Mouse (Mus musculus) kidney, embryonic 14.5 days (tissue): ENCODE data around the gene Arhgap20. TPM values are rescaled to one million over a fixed set of nuclear protein-coding genes. Genes with fewer than 3 reads are reported as not detected.
A peak's percentile ranks its signal among the peaks of the same experiment; 100 is the strongest.

Experiments used
- ATAC-seq: fragments of 200-750 bp; cut with Nextera tagmentation; 2 replicates; pipeline ENCODE4 v1.8.0; 2017; ENCODE audit warnings: moderate number of reproducible peaks, mild to moderate bottlenecking, moderate TSS enrichment, moderate library complexity; ENCODE audit not compliant: low FRiP score, low TSS enrichment
- H3K27ac ChIP-seq: fragments of 300-500 bp; sonication (generic); 2 replicates; pipeline ENCODE4 v1.5.1; 2014; ENCODE audit warnings: low read depth, mild to moderate bottlenecking, low read length, moderate library complexity, mixed read lengths
- H3K27me3 ChIP-seq: fragments of 300-500 bp; sonication (generic); 2 replicates; pipeline ENCODE4 v1.6.1; 2014; ENCODE audit warnings: mild to moderate bottlenecking, low read length; ENCODE audit not compliant: control insufficient read depth, insufficient read depth
- H3K36me3 ChIP-seq: fragments of 300-500 bp; sonication (generic); 2 replicates; pipeline ENCODE4 v1.6.1; 2014; ENCODE audit warnings: low read length, mixed read lengths; ENCODE audit not compliant: control insufficient read depth, insufficient read depth
- H3K4me1 ChIP-seq: fragments of 300-500 bp; sonication (generic); 2 replicates; pipeline ENCODE4 v1.6.1; 2014; ENCODE audit warnings: low read length, mixed read lengths; ENCODE audit not compliant: control insufficient read depth, insufficient read depth
- H3K4me2 ChIP-seq: fragments of 300-500 bp; sonication (generic); replicated peaks from 2 replicates; pipeline ENCODE4 v1.6.1; 2014; ENCODE audit warnings: low read depth, mild to moderate bottlenecking, low read length
- H3K4me3 ChIP-seq: fragments of 300-500 bp; sonication (generic); 2 replicates; pipeline ENCODE4 v1.5.1; 2014; ENCODE audit warnings: mild to moderate bottlenecking, low read length
- H3K9ac ChIP-seq: fragments of 300-500 bp; sonication (generic); 2 replicates; pipeline ENCODE4 v1.6.1; 2014; ENCODE audit warnings: low read depth, mild to moderate bottlenecking, low read length, moderate library complexity
- H3K9me3 ChIP-seq: fragments of 300-500 bp; sonication (generic); 2 replicates; pipeline ENCODE4 v1.6.1; 2016; ENCODE audit warnings: low read length; ENCODE audit not compliant: control insufficient read depth
- WGBS: fragments of 180-500 bp; shearing (Covaris S2); extraction: QIAGEN DNeasy Blood & Tissue Kit; methylation state at CpG from one replicate; pipeline ENCODE4 v1.1.7; 2014; 5-methylcytosine and 5-hydroxymethylcytosine counted together
- polyA plus RNA-seq: library from polyadenylated mRNA; unstranded; fragments of >200 nt; fragmentation: Nextera tagmentation; extraction: Ambion mirVana; gene quantifications from 2 replicates; pipeline ENCODE4 v1.2.1, GENCODE M21; 2014

Gene Arhgap20
- 4.8 and 5.7 TPM in 2 replicates for polyA plus RNA-seq

- peak; percentile 90 for ATAC-seq
- H3K27ac ChIP-seq: no peak within 1 kb of the TSS; the same call in 1 of the 2 replicates
- 1% methylated on average over 59 of the region's 77 CpGs for WGBS
- H3K27me3 ChIP-seq: peaks cover 6% of the 10 kb centered on the region
- H3K4me3 ChIP-seq: peak within 1 kb of the TSS; percentile 73
- no peaks in the 10 kb centered on the region for H3K36me3 ChIP-seq
- peak within 1 kb of the TSS; percentile 55 for H3K9ac ChIP-seq
- peaks cover 14% of the 10 kb centered on the region; the same call in 1 of the 2 replicates for H3K4me1 ChIP-seq
- H3K4me2 ChIP-seq: peak within 1 kb of the TSS; percentile 90
- H3K9me3 ChIP-seq: no peaks in the 10 kb centered on the region
These were observed at the start of gene Arhgap20 for GRCm38 (mm10) chr9:51764921-51765416. Gene Arhgap20, plus strand, starts transcription at chr9:51765337.

GRCm38 (mm10) chr9:51718793-51719192 is 46.3 kb upstream of the Arhgap20 start:
- H3K4me1 ChIP-seq: no peaks in the 10 kb centered on the region
- H3K27ac ChIP-seq: no peak overlapping the region
- WGBS: 90% methylated on average over 3 of the region's 3 CpGs
- H3K4me2 ChIP-seq: no peak overlapping the region
- no peaks in the 10 kb centered on the region for H3K36me3 ChIP-seq
- no peak for ATAC-seq
- H3K9me3 ChIP-seq: no peaks in the 10 kb centered on the region
- H3K4me3 ChIP-seq: no peak overlapping the region
- no peaks in the 10 kb centered on the region for H3K27me3 ChIP-seq
- no peak overlapping the region for H3K9ac ChIP-seq

GRCm38 (mm10) chr9:51727960-51728359 is 37.2 kb upstream of the Arhgap20 start:
- Histone ChIP-seq H3K9ac (no peak overlapping the region), H3K27ac (no peak overlapping the region), H3K9me3 (no peaks in the 10 kb centered on the region), H3K4me3 (no peak overlapping the region), H3K27me3 (no peaks in the 10 kb centered on the region), H3K4me1 (no peaks in the 10 kb centered on the region), H3K4me2 (no peak overlapping the region), H3K36me3 (no peaks in the 10 kb centered on the region)
- ATAC-seq: no peak
- WGBS: 46% methylated on average over 6 of the region's 6 CpGs

GRCm38 (mm10) chr9:51735180-51736034 is 29.7 kb upstream of the Arhgap20 start:
- Histone ChIP-seq H3K4me3 (no peak overlapping the region), H3K9me3 (no peaks in the 10 kb centered on the region), H3K36me3 (no peaks in the 10 kb centered on the region), H3K27ac (no peak overlapping the region), H3K4me1 (no peaks in the 10 kb centered on the region), H3K9ac (no peak overlapping the region), H3K27me3 (no peaks in the 10 kb centered on the region), H3K4me2 (no peak overlapping the region)
- WGBS: 31% methylated on average over 9 of the region's 9 CpGs
- no peak for ATAC-seq

- Histone ChIP-seq H3K36me3 (no peaks in the 10 kb centered on the region), H3K4me3 (no peak overlapping the region), H3K4me2 (no peak overlapping the region), H3K9me3 (no peaks in the 10 kb centered on the region), H3K9ac (no peak overlapping the region), H3K4me1 (no peaks in the 10 kb centered on the region), H3K27ac (no peak overlapping the region), H3K27me3 (no peaks in the 10 kb centered on the region)
- 72% methylated on average over 5 of the region's 5 CpGs for WGBS
- ATAC-seq: no peak
These were observed 28.3 kb upstream of the Arhgap20 start for GRCm38 (mm10) chr9:51736750-51737368.

GRCm38 (mm10) chr9:51738349-51738748 is 26.8 kb upstream of the Arhgap20 start:
- Histone ChIP-seq H3K4me3 (no peak overlapping the region), H3K27me3 (no peaks in the 10 kb centered on the region), H3K27ac (no peak overlapping the region), H3K9ac (no peak overlapping the region), H3K36me3 (no peaks in the 10 kb centered on the region), H3K4me2 (no peak overlapping the region), H3K4me1 (no peaks in the 10 kb centered on the region), H3K9me3 (no peaks in the 10 kb centered on the region)
- ATAC-seq: no peak
- WGBS: 94% methylated on average over 9 of the region's 9 CpGs

GRCm38 (mm10) chr9:51739826-51740225 is 25.3 kb upstream of the Arhgap20 start:
- 92% methylated on average over 4 of the region's 4 CpGs for WGBS
- Histone ChIP-seq H3K4me1 (no peaks in the 10 kb centered on the region), H3K36me3 (no peaks in the 10 kb centered on the region), H3K4me2 (no peak overlapping the region), H3K27me3 (no peaks in the 10 kb centered on the region), H3K9me3 (no peaks in the 10 kb centered on the region), H3K9ac (no peak overlapping the region), H3K27ac (no peak overlapping the region), H3K4me3 (no peak overlapping the region)
- ATAC-seq: no peak

- no peak overlapping the region for H3K9ac ChIP-seq
- ATAC-seq: no peak
- no peak overlapping the region for H3K4me3 ChIP-seq
- no peaks in the 10 kb centered on the region for H3K27me3 ChIP-seq
- no peak overlapping the region for H3K4me2 ChIP-seq
- no peaks in the 10 kb centered on the region for H3K36me3 ChIP-seq
- H3K4me1 ChIP-seq: 0 out of 2 replicates have a peak, but pooled peaks cover 7% of the 10 kb centered on the region
- 24% methylated on average over 4 of the region's 4 CpGs for WGBS
- no peaks in the 10 kb centered on the region for H3K9me3 ChIP-seq
- no peak overlapping the region for H3K27ac ChIP-seq
These were observed 15.0 kb upstream of the Arhgap20 start for GRCm38 (mm10) chr9:51750144-51750543.

- ATAC-seq: no peak
- H3K27ac ChIP-seq: no peak overlapping the region
- peaks cover 3% of the 10 kb centered on the region for H3K27me3 ChIP-seq
- H3K4me1 ChIP-seq: 0 out of 2 replicates have a peak, but pooled peaks cover 5% of the 10 kb centered on the region
- no peak overlapping the region for H3K9ac ChIP-seq
- H3K9me3 ChIP-seq: no peaks in the 10 kb centered on the region
- WGBS: 45% methylated on average over 2 of the region's 2 CpGs
- no peaks in the 10 kb centered on the region for H3K36me3 ChIP-seq
- no peak overlapping the region for H3K4me3 ChIP-seq
- no peak overlapping the region for H3K4me2 ChIP-seq
These were observed 4.1 kb upstream of the Arhgap20 start for GRCm38 (mm10) chr9:51761003-51761402.
